Mouse (Mus musculus) C2C12 (cell line): ENCODE data around the gene Pdhx.

Source experiments
- CEBPB ChIP-seq: IDR thresholded peaks from one replicate; pipeline ENCODE4 v1.6.1; 2011; ENCODE audit warnings: low read depth, mild to moderate bottlenecking, control low read depth, moderate library complexity
- CTCF ChIP-seq: IDR thresholded peaks from one replicate; pipeline ENCODE4 v1.5.1; 2011; ENCODE audit not compliant: control insufficient read depth, insufficient read depth, insufficient read length
- MAX ChIP-seq: IDR thresholded peaks from one replicate; pipeline ENCODE4 v1.6.1; 2011; ENCODE audit warnings: mild to moderate bottlenecking, control low read depth
- MYOD1 ChIP-seq: IDR thresholded peaks from one replicate; pipeline ENCODE4 v1.6.1; 2011; ENCODE audit warnings: low read depth; ENCODE audit not compliant: control insufficient read depth, insufficient read length
- MYOG ChIP-seq: IDR thresholded peaks from one replicate; pipeline ENCODE4 v1.6.1; 2011; ENCODE audit not compliant: control insufficient read depth, insufficient read length; ENCODE audit errors: extremely low read depth
- USF1 ChIP-seq: IDR thresholded peaks from one replicate; pipeline ENCODE4 v1.6.1; 2011; ENCODE audit warnings: low read depth, mild to moderate bottlenecking, control low read depth, moderate library complexity

DNA sequence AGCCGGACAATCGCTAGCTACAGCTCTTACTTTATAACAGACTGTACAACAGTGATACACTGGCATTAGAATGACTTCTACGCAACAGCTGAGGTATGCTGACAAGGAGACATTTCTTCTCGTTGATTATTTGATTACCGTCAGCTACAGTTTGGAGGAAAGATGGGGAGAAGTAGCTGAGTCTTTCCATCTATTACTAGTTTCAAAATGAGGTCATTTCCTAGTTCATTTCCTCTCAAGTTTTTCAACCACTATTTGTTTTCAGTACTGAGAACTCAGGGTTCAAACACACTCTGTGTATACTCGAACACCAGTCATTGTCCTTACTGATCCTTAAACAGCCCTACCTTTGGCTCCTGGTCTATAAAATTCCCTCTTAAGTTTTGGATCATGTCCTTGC is 17.5 kb downstream of the Pdhx start:
- TF ChIP-seq CTCF: no peak
- no peak for TF ChIP-seq MYOG
- TF ChIP-seq CEBPB: no peak
- no peak for TF ChIP-seq MAX
- TF ChIP-seq MYOD1: no peak
- no peak for TF ChIP-seq USF1
